Mouse (Mus musculus) cerebellum, postnatal 25 days (tissue): ENCODE results near the gene Kcnj12.

Source experiments
- DNase-seq, 2 experiments: peaks; one replicate each; pipeline ENCODE4 v3.0.0; 2021; ENCODE audit warnings: mixed read lengths in 2 of 2

Gene Kcnj12

DNA sequence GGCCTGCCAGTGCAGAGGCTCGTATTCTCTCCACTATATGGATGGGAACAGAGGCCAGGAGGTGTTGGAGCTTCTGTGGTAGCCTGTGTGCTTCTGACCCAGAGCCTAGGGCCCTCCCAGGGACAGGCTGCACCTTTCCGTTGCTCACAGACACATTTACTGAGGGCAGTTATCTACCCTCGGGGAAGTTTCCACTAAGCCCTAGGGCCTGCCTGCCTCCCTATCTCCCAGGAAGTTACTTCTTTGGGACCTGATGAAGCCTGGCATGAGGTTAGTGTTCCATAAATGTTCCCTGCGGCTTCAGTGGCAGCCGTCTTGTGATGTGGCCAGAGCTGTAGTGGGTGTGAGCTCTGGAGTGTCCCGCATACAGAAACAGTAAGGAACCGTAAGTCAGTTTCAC is 3.2 kb downstream of the Kcnj12 start:
- DNase-seq = peak; percentile 41 to 68

DNA sequence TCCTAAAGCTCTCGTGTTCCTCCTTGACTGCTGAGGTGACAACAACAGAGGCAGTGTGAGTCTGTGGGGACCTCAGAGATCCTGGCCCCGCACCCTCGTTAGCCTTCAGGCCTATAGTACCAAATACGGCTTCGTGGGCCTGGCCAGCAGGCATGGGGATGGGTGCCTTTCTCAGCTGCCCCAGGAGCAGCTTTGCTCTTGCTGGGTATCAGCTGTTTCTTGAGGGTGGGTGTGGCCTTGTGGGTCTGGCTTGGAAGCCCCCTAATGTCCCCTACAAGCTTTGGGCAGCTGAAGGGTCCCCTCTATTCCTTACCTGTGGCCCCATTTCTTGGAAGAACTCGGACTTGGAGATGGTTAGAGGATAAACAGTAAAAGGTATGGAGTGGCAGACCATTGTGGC is 4.0 kb downstream of the Kcnj12 start:
- DNase-seq = peak; percentile 36 to 48

- peak; percentile 51 for DNase-seq
Observed at GRCm38 (mm10) chr11:61027160-61027559, 4.8 kb downstream of the Kcnj12 start.

DNA sequence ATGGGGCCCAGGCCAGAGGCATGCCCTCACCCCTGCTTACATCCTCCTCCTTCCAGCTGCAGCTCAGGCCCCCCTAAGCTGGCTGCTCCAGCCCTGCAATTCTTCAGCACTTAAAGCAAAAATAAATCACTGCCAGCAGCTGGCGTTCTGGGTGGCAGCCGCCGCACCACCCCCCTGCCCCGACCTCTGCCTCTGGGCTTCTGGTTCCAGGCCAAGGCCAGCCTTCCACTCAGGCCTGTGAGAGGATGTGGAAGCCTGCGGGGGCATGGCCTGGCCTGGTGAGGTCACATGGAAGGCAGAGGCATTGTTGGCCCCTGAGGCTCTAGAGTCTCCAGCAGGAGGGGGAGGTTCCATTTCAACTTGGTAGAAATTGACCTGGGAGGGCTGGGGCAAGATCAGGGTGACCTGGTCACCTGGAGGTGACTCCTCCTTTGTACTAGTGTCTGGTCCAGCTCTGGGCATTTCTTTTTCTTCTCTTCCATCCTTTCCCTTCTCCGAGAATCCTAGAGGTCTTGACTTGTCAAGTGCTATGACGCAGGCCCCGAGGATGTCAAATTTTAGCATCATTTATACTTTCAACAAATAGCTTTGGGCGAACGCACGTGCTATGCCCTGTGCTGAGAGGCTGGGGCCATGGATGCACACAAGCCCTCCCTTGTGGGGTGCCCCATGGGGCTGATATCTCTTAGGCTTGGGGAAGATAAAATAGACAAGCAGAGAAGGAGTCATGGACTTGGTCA is 6.0 kb downstream of the Kcnj12 start:
- DNase-seq = peak; percentile 57 to 69

- peak; percentile 64 to 76 for DNase-seq
Observed at GRCm38 (mm10) chr11:61029116-61029740, 6.9 kb downstream of the Kcnj12 start.

DNA sequence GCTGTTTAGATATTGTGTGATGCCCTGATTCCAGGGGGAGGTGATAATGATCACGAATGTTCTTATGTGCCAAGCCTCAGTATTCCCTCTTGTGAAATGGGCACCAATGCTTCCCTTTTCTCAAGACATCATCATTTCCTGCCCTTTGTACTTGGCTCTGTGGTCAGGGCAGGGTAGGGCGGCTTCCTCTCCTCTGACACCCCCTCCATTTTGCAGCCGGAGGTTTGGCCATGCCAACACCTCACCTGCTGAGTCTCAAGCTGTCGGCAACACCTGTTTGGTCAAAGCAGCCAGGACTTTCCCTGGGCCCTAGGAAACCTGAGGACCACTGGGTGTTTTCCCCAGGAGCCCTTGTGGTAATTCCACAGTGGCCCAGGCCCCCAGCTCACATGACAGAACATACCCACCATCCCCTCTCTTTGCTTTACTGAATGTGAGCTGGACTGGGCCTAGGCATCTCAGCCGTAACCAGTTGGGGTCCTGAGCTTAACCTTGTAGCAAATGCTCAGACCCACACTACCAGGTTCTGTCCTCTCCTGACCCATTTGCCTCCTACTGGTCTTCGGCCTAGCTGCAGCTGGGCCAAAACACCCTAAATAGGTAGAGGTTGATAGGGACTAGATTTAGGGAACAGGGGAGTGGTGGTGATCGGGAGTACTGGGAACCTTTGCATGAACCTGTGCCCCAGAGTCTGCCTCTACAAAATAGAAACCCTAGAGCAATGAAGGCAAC is 7.7 kb downstream of the Kcnj12 start:
- peak; percentile 98 to 99 for DNase-seq

GRCm38 (mm10) chr11:61031137-61031536 is 8.8 kb downstream of the Kcnj12 start:
- DNase-seq = peak; percentile 45 to 52

- DNase-seq = peak; percentile 49 to 56
Observed at GRCm38 (mm10) chr11:61031658-61032445, 9.5 kb downstream of the Kcnj12 start.

DNA sequence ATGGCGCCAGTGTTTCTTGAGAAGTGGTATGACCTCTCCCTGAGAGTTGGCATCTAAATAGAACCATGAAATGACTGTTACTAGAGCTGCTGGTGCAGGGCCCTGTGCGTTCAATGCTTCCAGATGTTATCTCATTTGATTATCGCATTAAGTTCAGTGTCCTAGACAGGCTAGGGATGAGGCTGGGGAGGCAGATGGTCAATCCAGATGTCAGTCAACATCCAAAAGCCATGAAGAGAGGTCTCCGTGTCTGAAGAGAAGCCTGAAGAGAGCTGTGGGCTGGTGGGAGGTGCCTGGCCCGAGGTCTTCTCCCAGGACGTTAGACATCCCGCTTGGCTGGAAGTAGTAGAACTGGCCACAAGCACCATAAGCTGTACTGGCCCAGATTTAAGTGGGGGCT is 10.1 kb downstream of the Kcnj12 start:
- peak in 1 of 2 experiments; percentile 31 for DNase-seq

DNA sequence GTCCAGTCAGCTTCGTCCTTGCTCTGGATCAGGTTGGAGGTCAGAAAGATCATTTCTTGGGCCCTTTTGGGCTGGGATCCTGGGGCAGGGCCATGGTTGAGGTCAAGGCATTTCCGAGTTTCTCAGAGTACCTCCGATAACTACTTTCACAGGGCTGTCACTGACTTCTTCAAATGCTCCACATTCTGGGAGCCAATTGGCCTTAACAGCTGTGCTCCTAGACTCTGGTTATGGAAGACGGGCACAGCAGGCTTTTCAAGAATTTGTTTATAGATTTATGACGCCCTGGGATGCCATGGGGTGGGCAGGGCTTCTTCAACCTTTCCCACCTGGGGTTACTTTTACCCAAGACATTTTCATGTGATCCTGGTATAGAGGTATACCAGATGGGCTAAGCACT is 10.8 kb downstream of the Kcnj12 start:
- DNase-seq = peak in 1 of 2 experiments; percentile 32

- peak in 1 of 2 experiments; percentile 45 for DNase-seq
Observed at GRCm38 (mm10) chr11:61036639-61037038, 14.3 kb downstream of the Kcnj12 start.

- DNase-seq = peak; percentile 77 to 79
Observed at GRCm38 (mm10) chr11:61038277-61038782, 16.0 kb downstream of the Kcnj12 start.

DNA sequence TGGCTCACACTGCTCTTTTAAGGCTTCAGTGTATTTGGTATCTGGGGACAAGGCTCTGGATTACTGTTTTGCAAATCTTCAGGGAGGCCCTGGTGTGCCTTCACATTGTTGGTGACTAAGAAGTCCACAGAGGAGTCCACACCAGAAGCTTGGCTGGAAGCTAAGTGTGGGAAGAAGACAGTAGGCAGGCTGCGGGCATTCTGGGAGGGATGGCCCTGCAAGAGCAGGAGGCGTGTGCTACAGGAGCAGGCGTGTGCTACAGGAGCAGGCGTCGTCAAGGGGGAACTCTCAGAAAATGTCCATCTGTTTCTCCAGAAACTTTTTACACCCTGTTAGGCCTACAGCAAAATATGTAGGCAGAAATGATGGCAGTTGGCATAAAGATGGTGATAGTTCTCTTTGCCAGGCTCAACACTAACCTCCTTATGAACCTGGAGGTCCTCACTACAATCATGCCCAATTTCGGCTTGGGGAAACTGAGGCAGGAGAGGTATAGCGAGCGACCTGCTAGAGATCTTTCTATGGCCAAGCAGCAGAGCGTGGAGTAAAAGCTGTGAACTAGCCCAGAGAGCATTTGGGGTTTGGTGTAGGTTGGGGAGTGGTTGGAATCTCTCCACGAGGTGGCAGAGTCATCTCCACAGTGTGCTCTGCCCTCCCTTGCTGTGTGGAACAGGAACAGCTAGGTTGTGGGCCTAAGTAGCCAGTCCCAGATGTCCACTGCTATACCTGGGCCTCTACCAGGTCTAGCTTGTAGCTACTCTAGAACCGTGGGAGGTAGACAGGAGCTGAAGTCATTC is 18.7 kb downstream of the Kcnj12 start:
- peak; percentile 50 to 63 for DNase-seq

DNA sequence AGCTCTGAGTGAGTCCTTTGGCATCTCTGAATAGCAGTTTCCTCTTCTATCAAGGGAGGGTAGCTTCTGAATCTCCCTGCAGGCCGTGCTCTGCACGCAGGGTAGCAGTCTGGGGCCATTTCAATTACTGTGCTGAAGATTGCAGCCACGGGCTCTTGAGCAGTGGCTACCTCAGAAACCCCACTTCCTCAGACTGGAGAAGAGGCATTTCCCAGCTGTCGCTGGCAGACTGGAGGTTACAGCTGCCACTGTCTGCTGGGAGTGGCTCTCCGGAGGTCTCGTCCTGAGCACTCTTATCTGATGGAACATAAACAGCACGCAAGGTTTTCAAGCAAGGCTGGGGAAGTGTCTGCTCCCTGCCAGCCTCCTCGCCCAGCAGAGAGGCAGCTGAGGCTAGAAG is 20.2 kb downstream of the Kcnj12 start:
- DNase-seq = no peak

DNA sequence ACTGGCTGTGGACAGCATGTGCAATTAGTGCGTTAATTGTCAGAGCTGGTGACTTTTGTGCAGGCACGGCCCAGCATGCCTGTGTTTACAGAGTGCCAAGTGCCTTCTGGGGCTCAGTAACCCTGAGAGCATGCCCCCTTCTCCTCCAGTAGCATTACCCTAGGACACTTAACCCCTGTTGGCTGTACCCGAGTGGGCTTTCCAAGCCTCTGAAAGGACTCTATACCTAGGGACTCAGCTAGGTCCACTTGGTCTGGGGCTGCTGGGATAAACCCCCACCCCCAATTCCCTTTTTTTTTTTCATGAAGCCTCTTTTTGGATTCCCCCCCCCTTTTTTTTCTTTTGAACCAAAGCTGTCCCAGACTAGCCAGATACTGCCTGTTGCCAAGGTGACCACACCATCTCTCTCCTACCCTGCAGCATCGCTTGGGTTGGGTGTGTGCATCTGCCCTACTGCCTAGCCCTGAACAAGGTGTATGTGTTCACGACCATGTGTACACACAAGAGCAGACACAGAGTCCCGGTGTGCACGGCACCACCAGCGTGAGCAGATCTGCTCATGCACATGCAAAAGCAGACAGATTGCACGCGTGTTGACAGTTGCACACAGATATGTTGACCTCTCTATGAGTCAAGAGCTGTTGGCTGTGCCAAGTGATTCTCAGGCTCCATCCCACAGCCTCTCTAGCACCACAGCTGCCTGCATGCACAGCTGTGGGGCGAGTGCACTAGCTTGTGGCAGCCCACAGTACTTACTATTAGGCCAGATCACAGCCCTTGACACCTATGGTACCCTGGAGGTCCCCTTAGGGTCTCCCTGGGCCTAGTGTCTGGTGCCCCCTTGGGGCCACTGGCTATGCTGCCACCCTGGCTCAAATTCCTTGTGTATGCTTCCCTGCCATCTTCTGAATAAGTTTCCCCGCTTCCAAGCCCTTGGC is 21.0 kb downstream of the Kcnj12 start:
- DNase-seq = peak in 1 of 2 experiments; percentile 52

- DNase-seq = no peak
Observed at GRCm38 (mm10) chr11:61044741-61045140, 22.4 kb downstream of the Kcnj12 start.

GRCm38 (mm10) chr11:61047441-61047840 is 25.1 kb downstream of the Kcnj12 start:
- no peak for DNase-seq

DNA sequence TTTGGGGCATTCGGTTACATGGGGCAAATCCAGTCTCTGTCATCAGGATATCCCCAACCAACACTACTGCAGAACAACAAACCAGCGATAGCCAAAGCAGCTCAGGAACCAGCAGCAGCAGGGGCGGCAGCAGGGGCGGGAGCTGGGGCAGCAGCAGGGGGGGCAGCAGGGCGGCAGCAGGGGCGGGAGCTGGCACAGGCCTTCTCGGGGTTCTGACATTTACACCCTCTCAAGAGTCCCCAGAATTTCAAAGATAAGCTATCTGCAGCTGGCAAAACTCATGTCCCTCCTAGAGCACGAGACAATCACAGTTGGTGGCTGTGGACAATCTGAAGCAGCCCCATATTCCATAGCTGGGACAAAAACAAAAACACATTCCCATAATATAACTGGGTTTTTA is 28.8 kb downstream of the Kcnj12 start:
- no peak for DNase-seq

GRCm38 (mm10) chr11:61056871-61057270 is 34.5 kb downstream of the Kcnj12 start:
- DNase-seq = no peak

DNA sequence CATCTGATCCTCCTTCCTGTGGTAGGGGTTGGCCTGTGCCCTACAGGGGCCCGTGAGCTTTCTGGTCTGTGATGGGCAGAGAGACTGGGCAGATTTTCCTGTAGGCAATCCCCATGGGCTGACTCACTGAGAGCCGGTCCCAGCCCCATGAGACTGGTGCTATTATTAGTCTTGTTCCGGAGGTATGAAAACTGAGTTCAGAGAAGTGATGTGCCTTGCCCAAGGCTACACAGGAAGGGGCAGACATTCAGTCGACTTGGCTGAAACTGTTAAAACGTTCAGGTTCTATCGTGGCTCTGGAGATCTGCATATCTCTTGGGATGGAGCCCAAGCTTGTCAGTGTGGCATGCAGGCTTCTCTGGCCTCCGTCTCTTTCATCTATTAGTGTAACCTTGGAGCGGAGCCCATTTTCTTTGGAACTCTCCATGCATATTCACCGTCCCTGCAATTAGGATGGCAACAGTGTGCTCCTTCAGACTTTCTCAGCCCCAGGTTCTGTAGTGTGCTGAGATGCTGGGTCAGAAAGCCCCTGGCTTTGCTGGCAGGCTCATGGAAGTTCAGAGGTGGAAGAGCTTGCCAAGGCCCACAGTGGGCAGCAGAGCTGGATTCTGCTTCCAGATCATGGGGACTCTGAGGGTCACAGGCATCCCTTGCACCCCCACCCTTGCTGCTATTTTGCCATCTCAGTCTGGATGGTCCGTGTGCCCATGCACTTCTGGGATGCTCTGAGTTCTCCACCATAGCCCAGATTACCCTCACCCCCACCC is 37.5 kb downstream of the Kcnj12 start:
- DNase-seq = peak; percentile 57 to 66
